Mouse (Mus musculus) heart, postnatal 14 days (tissue): ENCODE data around the gene Ltb4r1. TPM values are rescaled to one million over a fixed set of nuclear protein-coding genes. Genes with fewer than 3 reads are reported as not detected.

Experiments used
- DNase-seq, 2 experiments: peaks; one replicate each; pipeline ENCODE4 v3.0.0; 2021 to 2022
- intact Hi-C: fragments of 180-260 bp; cut with DNase I; formaldehyde crosslinking; loops from one replicate; pipeline ENCODE4 v1.15.1; 2025
- total RNA-seq, 2 experiments: library from RNA; stranded (reverse); gene quantifications; 2 replicates each; pipeline ENCODE4 v1.2.3; 2021

Gene Ltb4r1
- total RNA-seq, 2 experiments from 2014 or later, result 0.37 to 0.60 TPM

DNA sequence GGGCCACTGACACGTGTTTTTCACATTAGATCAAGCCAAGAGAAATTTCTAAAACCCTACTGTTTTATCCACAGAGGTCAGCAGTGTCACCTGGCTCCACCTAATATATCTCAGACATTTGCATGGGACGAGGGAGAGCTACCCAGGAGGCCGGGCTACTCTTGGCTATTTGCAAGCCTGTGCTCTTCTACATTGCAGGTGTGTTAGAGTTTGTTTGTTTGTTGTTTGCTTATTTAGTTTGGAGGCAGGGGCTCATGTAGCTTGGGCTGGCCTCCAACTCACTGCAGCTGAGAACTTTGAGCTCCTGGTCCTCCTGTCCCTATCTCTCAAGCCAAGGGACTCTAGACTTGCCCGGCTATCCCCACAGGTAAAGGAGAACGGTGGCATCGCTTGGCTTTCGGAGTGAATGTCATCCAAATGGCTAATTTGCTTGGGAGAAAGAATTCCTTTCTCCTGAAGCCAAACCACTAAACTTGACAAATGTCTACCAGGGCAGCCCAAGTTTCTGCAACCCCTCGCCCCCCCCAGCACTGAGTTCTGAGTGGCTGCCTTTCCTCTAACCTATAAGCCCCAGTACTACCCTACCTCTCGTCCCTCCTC is 16.7 kb downstream of the Ltb4r1 start:
- intact Hi-C loops, result loop anchor here (2.0 kb wide), 1 partner anchor 82 kb away; no protein-coding TSS in a partner anchor

DNA sequence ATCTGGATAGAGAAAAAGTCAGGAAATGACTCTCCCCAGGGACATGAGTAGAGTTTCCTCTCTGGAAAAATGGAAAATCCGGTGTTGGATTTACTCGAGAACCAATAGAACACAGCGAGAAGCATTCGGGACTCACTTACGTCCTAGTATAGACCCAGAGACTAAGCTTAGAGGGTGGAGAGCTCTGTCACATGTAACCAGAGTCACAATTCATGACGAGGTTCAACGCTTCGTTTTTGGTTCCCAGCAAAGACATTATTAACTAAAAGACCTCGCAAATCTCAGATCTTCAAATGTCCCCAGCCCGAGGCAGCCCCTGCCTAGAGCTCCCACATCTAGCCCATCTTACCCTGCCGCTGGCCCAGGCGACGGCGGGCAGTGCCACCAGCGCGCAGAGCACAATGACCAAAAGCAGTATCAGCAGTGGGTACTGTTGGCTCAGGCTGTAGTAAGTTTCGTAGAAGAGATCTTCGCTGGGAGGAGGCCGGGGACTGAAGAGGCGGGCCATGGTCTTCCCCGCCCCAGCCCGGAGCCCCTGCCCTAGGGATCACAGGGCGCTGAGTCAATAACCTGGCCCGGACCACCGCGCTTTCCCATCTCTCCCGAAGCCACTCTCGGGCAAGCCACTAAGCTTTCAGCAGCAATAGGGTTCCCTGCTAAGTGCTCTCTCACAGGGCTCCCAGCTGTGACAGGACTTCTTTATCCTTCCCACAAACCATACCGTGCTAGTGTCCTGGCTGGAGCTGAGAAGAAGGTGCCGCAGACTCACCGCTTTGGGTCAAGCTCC is 17.6 kb downstream of the Ltb4r1 start:
- intact Hi-C loops, result loop anchor here (2.0 kb wide), 1 partner anchor 81 kb away; no protein-coding TSS in a partner anchor
- DNase-seq, result peak; percentile 39 to 40

More for the DNA sequence above, 16.7 kb downstream of the Ltb4r1 start:
- peak; percentile 8 to 15 for DNase-seq

DNA sequence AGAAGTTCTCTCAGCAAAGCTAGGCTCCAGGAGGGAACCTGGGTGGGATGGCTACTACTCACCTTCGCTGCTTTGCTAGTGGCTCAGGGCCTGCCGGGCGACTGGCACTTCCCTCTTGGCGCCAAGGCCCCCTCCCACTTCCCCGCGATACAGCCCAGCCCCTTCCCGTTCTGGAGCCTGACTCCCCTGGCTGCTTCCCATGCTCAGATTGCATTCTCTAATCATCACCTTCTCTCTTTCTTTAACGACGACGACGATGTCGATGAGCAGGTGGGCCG is 18.1 kb downstream of the Ltb4r1 start, which contains the start of gene Adcy4:
Adcy4 (minus strand) TSS at position 138 of the 278 bp plus-strand sequence.
- peak; percentile 40 to 56 for DNase-seq
- intact Hi-C loops, result loop anchor here (2.0 kb wide), 2 partner anchors 39 to 81 kb away; partner anchors contain the start of gene Nfatc4

GRCm38 (mm10) chr14:55785195-55785594 is 19.4 kb downstream of the Ltb4r1 start:
- peak; percentile 1 to 3 for DNase-seq
- intact Hi-C loops, result loop anchor here (2.0 kb wide), 1 partner anchor 38 kb away; the partner anchor contains the start of gene Nfatc4

DNA sequence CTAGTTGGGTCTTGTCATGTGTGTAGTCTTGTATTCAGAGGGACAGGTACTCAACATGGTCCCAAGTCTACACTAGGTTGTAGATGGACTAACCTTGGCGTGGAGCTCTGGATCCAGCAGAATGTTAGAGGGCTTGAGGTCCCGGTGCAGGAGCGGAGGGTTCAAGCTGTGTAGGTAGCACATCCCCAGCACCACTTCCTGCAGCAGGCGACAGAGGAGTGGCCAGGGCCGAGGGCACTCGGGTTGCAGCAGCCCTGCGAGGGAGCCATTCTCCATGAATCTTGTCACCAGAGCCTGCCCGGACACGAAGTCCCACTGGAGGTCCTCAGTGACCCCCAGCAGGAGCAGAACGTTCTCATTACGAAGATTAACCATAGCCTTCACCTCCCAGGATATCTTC is 22.0 kb downstream of the Ltb4r1 start:
- peak in 1 of 2 experiments; percentile 0 for DNase-seq
- intact Hi-C loops, result no loop called here

DNA sequence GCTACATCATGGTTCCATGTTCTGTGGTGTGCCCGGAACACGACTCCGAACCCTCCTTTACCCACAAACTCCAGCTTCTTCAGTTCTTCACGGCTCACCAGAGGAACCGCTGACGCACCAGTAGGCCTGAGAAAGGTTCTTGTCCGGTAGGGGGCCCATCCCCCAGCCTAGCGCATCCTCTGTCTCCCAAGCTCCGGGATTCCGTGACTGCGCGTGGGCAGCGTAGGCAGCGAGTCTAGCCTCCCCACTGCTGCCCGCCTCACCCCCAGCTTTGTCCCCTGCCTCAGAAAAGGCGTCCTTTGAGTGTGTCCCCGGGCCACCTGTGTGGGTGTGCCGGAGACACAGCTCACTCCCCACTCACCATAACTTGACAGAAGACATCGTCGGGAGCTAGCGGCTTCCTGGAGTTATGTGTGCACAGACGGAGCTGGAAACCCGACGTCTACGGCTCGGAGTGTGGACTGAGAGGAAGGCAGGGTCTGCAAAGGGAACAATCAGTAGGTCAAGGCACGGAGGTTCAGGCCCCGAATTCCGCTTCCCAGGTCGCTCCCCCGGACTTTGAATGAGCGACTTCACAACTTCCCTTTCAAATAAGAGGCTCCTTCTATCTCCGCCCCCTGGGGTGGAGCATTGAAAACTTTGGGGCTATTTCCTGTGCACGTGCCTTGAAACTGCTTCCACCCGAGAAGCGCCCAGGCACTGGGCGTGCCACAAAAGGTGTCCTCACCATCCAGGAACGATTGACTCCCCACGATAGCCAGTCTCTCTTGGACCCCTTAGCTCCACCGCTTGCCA is 22.7 kb downstream of the Ltb4r1 start, which contains the start of gene Ripk3:
Ripk3 (minus strand) TSS at position 610 of the 795 bp plus-strand sequence.
- peak; percentile 36 to 44 for DNase-seq
- intact Hi-C loops, result no loop called here

DNA sequence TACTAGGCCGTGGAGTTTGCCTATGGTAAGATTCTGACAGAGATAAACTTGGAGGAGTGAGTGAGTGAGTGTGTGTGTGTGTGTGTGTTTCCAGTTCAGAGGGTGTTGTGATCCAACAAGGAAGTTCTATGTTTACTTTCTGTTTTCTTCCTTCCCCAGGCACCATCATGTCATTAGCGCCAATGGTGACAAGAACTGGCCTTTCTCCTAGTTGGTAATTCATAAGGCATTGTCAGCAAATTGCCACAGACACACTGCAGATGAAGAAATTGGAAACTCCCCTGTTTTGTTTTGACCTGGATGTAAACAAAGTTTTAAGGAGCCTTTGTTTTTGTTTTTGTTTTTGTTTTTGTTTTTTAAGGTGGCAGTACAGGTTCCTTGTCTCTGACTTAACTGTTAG is 27.7 kb downstream of the Ltb4r1 start:
- intact Hi-C loops, result no loop called here
- no peak for DNase-seq

DNA sequence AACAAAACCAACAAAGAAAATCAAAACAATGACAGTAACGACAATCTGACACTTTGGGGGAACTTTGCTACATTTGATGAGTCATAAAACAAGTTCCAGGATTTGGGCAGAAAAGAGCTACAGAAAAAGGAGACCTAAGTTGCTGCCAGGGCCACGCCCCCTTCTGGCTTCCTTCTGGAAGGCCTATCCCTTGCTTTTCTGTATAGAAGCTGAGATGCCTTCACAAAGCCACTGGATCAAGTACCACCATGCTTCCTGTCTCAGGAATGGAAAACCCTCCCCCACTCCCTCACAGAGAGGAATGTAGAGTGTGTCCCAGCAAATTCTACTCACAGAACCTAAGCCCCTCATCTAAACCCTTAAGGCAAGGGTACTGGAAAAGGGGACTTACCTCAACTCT is 28.2 kb downstream of the Ltb4r1 start:
- intact Hi-C loops, result no loop called here
- DNase-seq, result peak in 1 of 2 experiments; percentile 43

DNA sequence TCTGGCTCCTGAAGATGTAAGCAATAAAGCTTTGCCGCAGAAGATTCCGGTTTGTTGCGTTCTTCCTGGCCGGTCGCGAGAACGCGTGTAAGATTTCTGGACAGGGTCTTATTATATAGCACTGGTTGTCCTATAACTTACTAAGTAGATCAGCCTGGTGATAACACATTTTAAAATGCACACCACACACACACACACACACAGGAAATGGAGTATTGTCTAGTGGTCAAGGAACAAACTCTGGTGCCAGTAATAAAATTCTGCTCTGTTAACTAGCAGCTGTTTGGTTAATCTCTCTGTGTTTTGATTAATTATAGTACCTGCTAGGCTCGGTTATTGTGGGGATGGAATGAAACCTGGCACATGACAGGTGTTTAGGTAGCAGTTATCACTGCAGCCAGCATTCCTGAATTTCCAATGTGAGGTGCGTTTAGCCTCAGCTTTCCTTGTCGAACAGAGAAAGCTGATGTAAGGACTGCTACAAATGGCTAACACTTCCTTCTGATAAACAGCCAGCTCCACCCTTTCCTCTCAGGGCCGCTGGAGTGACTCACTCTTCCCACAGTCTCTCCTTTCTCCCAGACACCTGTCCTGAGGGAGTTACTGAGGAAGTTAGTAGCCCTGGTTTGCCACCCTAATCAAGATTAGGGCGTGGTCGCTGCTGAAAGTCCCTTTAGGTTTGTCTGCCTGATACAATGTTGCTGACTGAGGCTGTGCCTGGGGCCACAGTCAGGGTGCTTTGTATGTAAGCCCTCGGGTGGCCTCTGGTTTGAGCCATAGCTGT is 29.8 kb downstream of the Ltb4r1 start:
- no peak for DNase-seq
- intact Hi-C loops, result no loop called here

GRCm38 (mm10) chr14:55814885-55815284 is 49.1 kb downstream of the Ltb4r1 start:
- intact Hi-C loops, result no loop called here
- DNase-seq, result peak; percentile 45 to 65

DNA sequence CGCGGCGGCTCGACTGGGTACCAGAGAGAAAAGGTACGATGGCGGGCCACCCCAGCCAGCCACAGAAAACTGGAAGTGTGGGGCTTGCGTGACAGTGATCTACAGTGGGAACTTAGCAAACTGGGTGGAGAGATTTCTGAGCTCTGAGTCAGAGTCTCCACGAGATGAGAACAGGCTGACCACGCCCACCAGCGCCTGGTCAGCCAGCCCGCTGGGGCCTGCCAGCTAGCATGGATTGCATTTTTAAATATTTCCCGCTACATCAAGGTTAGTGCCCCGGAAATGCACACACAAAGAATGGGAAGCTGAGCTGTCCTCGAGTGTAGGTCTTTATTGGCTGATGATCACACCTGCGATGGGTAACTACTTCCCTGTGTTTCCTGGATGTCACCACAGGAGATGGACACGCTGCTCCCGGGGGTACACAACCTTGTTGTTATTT is 49.6 kb downstream of the Ltb4r1 start:
- intact Hi-C loops, result no loop called here
- peak; percentile 51 to 69 for DNase-seq

Other genes with a start within 250 kb of the Ltb4r1 start
- not detected for gene Nrl, start 241.0 kb upstream of the Ltb4r1 start, total RNA-seq
- gene Pck2, start 225.7 kb upstream of the Ltb4r1 start, total RNA-seq, result 10 to 100 TPM; 17.7 to 23.0 TPM
- gene Dcaf11, start 206.0 kb upstream of the Ltb4r1 start, total RNA-seq, result 100 to 1,000 TPM; 112 to 118 TPM
- under 1 TPM in 1 of 2 experiments, not detected in 1; 0.69 TPM for gene A730061H03Rik, start 205.6 kb upstream of the Ltb4r1 start, total RNA-seq
- gene Fitm1, start 190.3 kb upstream of the Ltb4r1 start, total RNA-seq, result 100 to 1,000 TPM; 204 to 226 TPM
- 100 to 1,000 TPM; 218 to 238 TPM for gene Psme1, start 187.8 kb upstream of the Ltb4r1 start, total RNA-seq
- 10 to 100 TPM; 39.9 to 45.0 TPM for gene Emc9, start 180.7 kb upstream of the Ltb4r1 start, total RNA-seq
- 100 to 1,000 TPM in 1 of 2 experiments, 10 to 100 TPM in 1; 90.7 to 132 TPM for gene Psme2, start 174.8 kb upstream of the Ltb4r1 start, total RNA-seq
- 10 to 100 TPM; 21.8 to 26.1 TPM for gene Rnf31, start 174.3 kb upstream of the Ltb4r1 start, total RNA-seq
- 1 to 10 TPM; 9.2 to 9.3 TPM for gene Irf9, start 162.4 kb upstream of the Ltb4r1 start, total RNA-seq
- 1 to 10 TPM in 1 of 2 experiments, under 1 TPM in 1; 0.72 to 1.2 TPM for gene Rec8, start 147.9 kb upstream of the Ltb4r1 start, total RNA-seq
- gene Ipo4, start 130.0 kb upstream of the Ltb4r1 start, total RNA-seq, result 10 to 100 TPM; 41.4 to 49.9 TPM
- 1 to 10 TPM; 2.2 to 2.9 TPM for gene Gm49378, start 128.1 kb upstream of the Ltb4r1 start, total RNA-seq
- 10 to 100 TPM; 45.3 to 45.4 TPM for gene Tm9sf1, start 122.2 kb upstream of the Ltb4r1 start, total RNA-seq
- under 1 TPM; 0.53 to 0.76 TPM for gene Tssk4, start 115.8 kb upstream of the Ltb4r1 start, total RNA-seq
- gene Mdp1, start 105.5 kb upstream of the Ltb4r1 start, total RNA-seq, result 10 to 100 TPM; 52.4 to 55.9 TPM
- 10 to 100 TPM; 12.8 to 14.1 TPM for gene Gmpr2, start 94.0 kb upstream of the Ltb4r1 start, total RNA-seq
- gene Nedd8, start 93.8 kb upstream of the Ltb4r1 start, total RNA-seq, result 100 to 1,000 TPM; 254 to 257 TPM
- 10 to 100 TPM; 10.5 to 10.8 TPM for gene Tinf2, start 84.1 kb upstream of the Ltb4r1 start, total RNA-seq
- under 1 TPM; 0.29 TPM for gene Tgm1, start 52.0 kb upstream of the Ltb4r1 start, total RNA-seq
- gene Rabggta, start 43.7 kb upstream of the Ltb4r1 start, total RNA-seq, result 10 to 100 TPM; 11.4 to 13.7 TPM
- 10 to 100 TPM; 54.6 to 56.2 TPM for gene Dhrs1, start 20.3 kb upstream of the Ltb4r1 start, total RNA-seq
- gene Nop9, start 20.3 kb upstream of the Ltb4r1 start, total RNA-seq, result 10 to 100 TPM; 11.2 to 11.4 TPM
- 1 to 10 TPM in 1 of 2 experiments, under 1 TPM in 1; 1.00 to 1.0 TPM for gene Cideb, start 7.5 kb upstream of the Ltb4r1 start, total RNA-seq
- gene Ltb4r2, start 4.5 kb upstream of the Ltb4r1 start, total RNA-seq, result under 1 TPM; 0.12 to 0.17 TPM
- gene Adcy4, start 18.1 kb downstream of the Ltb4r1 start, total RNA-seq, result 10 to 100 TPM; 19.8 to 21.1 TPM
- 1 to 10 TPM; 4.4 to 6.1 TPM for gene Ripk3, start 22.9 kb downstream of the Ltb4r1 start, total RNA-seq
- gene Nfatc4, start 57.2 kb downstream of the Ltb4r1 start, total RNA-seq, result 1 to 10 TPM; 7.0 to 9.2 TPM
- 10 to 100 TPM; 13.6 to 15.8 TPM for gene Nynrin, start 88.0 kb downstream of the Ltb4r1 start, total RNA-seq
- under 1 TPM; 0.10 TPM for gene Cbln3, start 118.4 kb downstream of the Ltb4r1 start, total RNA-seq
- gene Khnyn, start 119.0 kb downstream of the Ltb4r1 start, total RNA-seq, result 10 to 100 TPM; 13.4 to 14.3 TPM
- gene Sdr39u1, start 134.3 kb downstream of the Ltb4r1 start, total RNA-seq, result 10 to 100 TPM; 71.5 to 78.4 TPM
- 1 to 10 TPM; 4.4 to 5.1 TPM for gene Cma1, start 178.7 kb downstream of the Ltb4r1 start, total RNA-seq
- gene Cma2, start 185.0 kb downstream of the Ltb4r1 start, total RNA-seq, result not detected